Comparison of ENCODE assay signal across 23 mouse cellular contexts in genomic region chr7:144143941-144144340, GRCm38 (mm10).
DNase-seq lines count a peak whose midpoint lies in the region; ATAC-seq lines count a peak whose summit lies in the region.
"Had no signal": no experiment of that assay in that cellular context is flagged by ENCODE, and none has a peak within 500 bp of the region (broad histone marks: within the 10 kb centered on the region; RNA-seq: fewer than 3 reads in every experiment).

No protein-coding gene starts in this region.

- H3K36me3 ChIP-seq in hindbrain, embryonic 11.5 days (ENCODE audit: control insufficient read depth, insufficient read depth, low read length) = no peaks in the 10 kb centered on the region
- no peaks in the 10 kb centered on the region for H3K36me3 ChIP-seq in hindbrain, embryonic 10.5 days
- H3K36me3 ChIP-seq in midbrain, embryonic 15.5 days (replicated peaks) = no peaks in the 10 kb centered on the region
- no peaks in the 10 kb centered on the region for H3K36me3 ChIP-seq in midbrain, embryonic 13.5 days
- no peaks in the 10 kb centered on the region for H3K36me3 ChIP-seq in heart, embryonic 10.5 days
- H3K36me3 ChIP-seq: embryonic facial prominence, embryonic 15.5 days; kidney, embryonic 15.5 days had no signal

- H3K27me3 ChIP-seq in hindbrain, embryonic 11.5 days (ENCODE audit: control insufficient read depth, insufficient read depth, low read length) = no peaks in the 10 kb centered on the region
- H3K27me3 ChIP-seq in hindbrain, embryonic 10.5 days (ENCODE audit: insufficient read depth, poor library complexity, severe bottlenecking) = no peaks in the 10 kb centered on the region
- H3K27me3 ChIP-seq in midbrain, embryonic 15.5 days (replicated peaks) = no peaks in the 10 kb centered on the region
- H3K27me3 ChIP-seq in midbrain, embryonic 13.5 days = no peaks in the 10 kb centered on the region
- H3K27me3 ChIP-seq in heart, embryonic 10.5 days (ENCODE audit: insufficient read depth, poor library complexity, severe bottlenecking) = no peaks in the 10 kb centered on the region; the same call in 1 of the 2 replicates
- H3K27me3 ChIP-seq: embryonic facial prominence, embryonic 15.5 days; kidney, embryonic 15.5 days had no signal

- H3K4me1 ChIP-seq in hindbrain, embryonic 11.5 days (replicated peaks; ENCODE audit: control insufficient read depth, insufficient read depth, low read length) = no peaks in the 10 kb centered on the region
- peaks cover 6% of the 10 kb centered on the region; the same call in 1 of the 2 replicates for H3K4me1 ChIP-seq in hindbrain, embryonic 10.5 days (replicated peaks)
- H3K4me1 ChIP-seq in midbrain, embryonic 15.5 days = peaks cover 17% of the 10 kb centered on the region
- H3K4me1 ChIP-seq in midbrain, embryonic 13.5 days (replicated peaks) = peaks cover 14% of the 10 kb centered on the region
- H3K4me1 ChIP-seq in heart, embryonic 10.5 days = no peaks in the 10 kb centered on the region
- H3K4me1 ChIP-seq: embryonic facial prominence, embryonic 15.5 days; kidney, embryonic 15.5 days had no signal

- WGBS in hindbrain, embryonic 11.5 days = 35% methylated on average over 2 of the region's 2 CpGs
- 58% methylated on average over 2 of the region's 2 CpGs for WGBS in hindbrain, embryonic 10.5 days
- 26% methylated on average over 2 of the region's 2 CpGs for WGBS in midbrain, embryonic 15.5 days
- WGBS in midbrain, embryonic 13.5 days = 32% methylated on average over 2 of the region's 2 CpGs
- WGBS in heart, embryonic 10.5 days = 64% methylated on average over 2 of the region's 2 CpGs

- no peak for ATAC-seq in hindbrain, embryonic 11.5 days (ENCODE audit: low FRiP score)
- ATAC-seq in midbrain, embryonic 15.5 days (replicated peaks) = no peak
- no peak for ATAC-seq in midbrain, embryonic 13.5 days

- H3K9me3 ChIP-seq in hindbrain, embryonic 11.5 days (ENCODE audit: control insufficient read depth, low read length) = no peaks in the 10 kb centered on the region
- H3K9me3 ChIP-seq in hindbrain, embryonic 10.5 days = no peaks in the 10 kb centered on the region
- H3K9me3 ChIP-seq in midbrain, embryonic 15.5 days = no peaks in the 10 kb centered on the region
- no peaks in the 10 kb centered on the region for H3K9me3 ChIP-seq in midbrain, embryonic 13.5 days
- no peaks in the 10 kb centered on the region for H3K9me3 ChIP-seq in heart, embryonic 10.5 days
- H3K9me3 ChIP-seq: embryonic facial prominence, embryonic 15.5 days; kidney, embryonic 15.5 days had no signal

- peak; percentile 7 for DNase-seq in hindbrain, embryonic 11.5 days (ENCODE audit: low spot score)
- no peak for DNase-seq in hindbrain, embryonic 10.5 days (ENCODE audit: low spot score)
- peak; percentile 35 for DNase-seq in ZHBTc4 (ENCODE audit: low read depth, low spot score)
- DNase-seq in mesoderm, embryonic 11.5 days (ENCODE audit: low read depth, low spot score) = peak; percentile 27
- DNase-seq in heart, embryonic 10.5 days (ENCODE audit: low spot score) = no peak
- DNase-seq: adrenal gland, postnatal 36 days; B cell, adult 2 months; cerebellum, adult 11-12 months; cerebellum, postnatal 14 days; embryo, embryonic 11 days; gastrocnemius, postnatal 25 days; heart, adult 18-20 months; kidney, adult 11 months; kidney, postnatal 4 days; layer of hippocampus, adult 9-11 months; lung, postnatal 4 days; thymus, adult 2 months had no signal

- no peak overlapping the region for H3K4me3 ChIP-seq in hindbrain, embryonic 11.5 days (ENCODE audit: low read depth, low read length)
- no peak overlapping the region for H3K4me3 ChIP-seq in hindbrain, embryonic 10.5 days
- no peak overlapping the region for H3K4me3 ChIP-seq in midbrain, embryonic 15.5 days
- no peak overlapping the region for H3K4me3 ChIP-seq in midbrain, embryonic 13.5 days (replicated peaks)
- H3K4me3 ChIP-seq in heart, embryonic 10.5 days = no peak overlapping the region
- H3K4me3 ChIP-seq: embryonic facial prominence, embryonic 15.5 days; kidney, embryonic 15.5 days; myocyte had no signal

- no peak overlapping the region for H3K9ac ChIP-seq in hindbrain, embryonic 11.5 days (ENCODE audit: low read depth, low read length)
- H3K9ac ChIP-seq in midbrain, embryonic 15.5 days = no peak overlapping the region
- no peak overlapping the region for H3K9ac ChIP-seq in midbrain, embryonic 13.5 days (replicated peaks)
- H3K9ac ChIP-seq: embryonic facial prominence, embryonic 15.5 days; kidney, embryonic 15.5 days had no signal

- no peak overlapping the region for H3K4me2 ChIP-seq in hindbrain, embryonic 11.5 days (replicated peaks; ENCODE audit: low read depth, low read length)
- no peak overlapping the region for H3K4me2 ChIP-seq in midbrain, embryonic 15.5 days
- no peak overlapping the region for H3K4me2 ChIP-seq in midbrain, embryonic 13.5 days (replicated peaks)
- H3K4me2 ChIP-seq: embryonic facial prominence, embryonic 15.5 days; kidney, embryonic 15.5 days had no signal

- H3K27ac ChIP-seq in hindbrain, embryonic 11.5 days (ENCODE audit: low read depth, low read length) = no peak overlapping the region
- no peak overlapping the region for H3K27ac ChIP-seq in hindbrain, embryonic 10.5 days
- H3K27ac ChIP-seq in midbrain, embryonic 15.5 days = peak overlapping the region; percentile 50; the same call in 1 of the 2 replicates
- H3K27ac ChIP-seq in midbrain, embryonic 13.5 days = no peak overlapping the region
- H3K27ac ChIP-seq in heart, embryonic 10.5 days = no peak overlapping the region
- H3K27ac ChIP-seq: embryonic facial prominence, embryonic 15.5 days; kidney, embryonic 15.5 days; stomach, postnatal 0 days had no signal

Comparison
In these comparisons a context has a peak if more than half of its experiments do, and no peak if none do; other contexts are left out.
1. DNase-seq: peak in hindbrain, embryonic 11.5 days (single experiment), ZHBTc4 (single experiment) and mesoderm, embryonic 11.5 days (single experiment); none in hindbrain, embryonic 10.5 days (single experiment) and heart, embryonic 10.5 days (single experiment).